Mouse (Mus musculus): ENCODE data around the gene Tent5c.

- TF ChIP-seq CTCF (IDR thresholded peaks at IDR 0.05) = no peak
- no peak for TF ChIP-seq EP300 (IDR thresholded peaks at IDR 0.05)
Observed at GRCm38 (mm10) chr3:100530244-100530788, 41.2 kb upstream of the Tent5c start.
